Mouse (Mus musculus) small intestine, adult 2 months (tissue): ENCODE data around the gene Rassf3.

Experiments
- CTCF ChIP-seq: fragments of 200-500 bp; IDR thresholded peaks from 2 replicates; pipeline ENCODE4 v1.5.1; 2012; ENCODE audit warnings: low read depth, mild to moderate bottlenecking, control low read depth, inconsistent platforms, low read length, moderate library complexity, mixed read lengths; ENCODE audit not compliant: insufficient replicate concordance, insufficient read length; ENCODE audit errors: extremely low read depth
- POLR2A ChIP-seq: fragments of 200-500 bp; IDR thresholded peaks from 2 replicates; pipeline ENCODE4 v1.6.1; 2012; ENCODE audit warnings: low read depth, mild to moderate bottlenecking, control low read depth, inconsistent platforms, low read length, moderate library complexity

DNA sequence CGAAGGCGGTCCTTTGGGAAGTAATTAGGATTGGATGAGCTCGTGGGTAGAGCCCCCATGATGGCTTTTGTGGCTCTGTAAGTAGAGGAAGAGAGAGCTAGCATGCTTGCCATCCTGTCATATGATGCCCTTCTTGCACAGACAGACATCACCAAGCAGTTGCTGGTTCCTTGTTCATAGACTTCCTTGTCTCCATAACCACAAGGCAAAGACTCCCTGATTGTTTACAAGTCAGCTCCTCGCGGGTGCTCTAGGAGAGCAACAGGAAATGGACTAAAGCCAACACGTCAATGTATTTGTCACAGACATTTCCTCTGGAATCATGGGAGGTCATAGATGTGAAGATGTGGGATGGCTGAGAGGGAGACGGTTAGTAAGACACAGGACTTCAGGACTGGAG, 20.5 kb upstream of the Rassf3 start:
- TF ChIP-seq POLR2A (no peak), CTCF (no peak)
